Mouse (Mus musculus) neural tube, embryonic 11.5 days (tissue): ENCODE results near the gene Cfb. TPM values are rescaled to one million over a fixed set of nuclear protein-coding genes. Genes with fewer than 3 reads are reported as not detected.

Source experiments
- ATAC-seq: fragments of 200-750 bp; cut with Nextera tagmentation; 2 replicates; pipeline ENCODE4 v1.8.0; 2017; ENCODE audit warnings: moderate number of reproducible peaks, mild to moderate bottlenecking, moderate TSS enrichment, moderate library complexity; ENCODE audit not compliant: insufficient read depth, low FRiP score, low TSS enrichment
- DNase-seq: peaks from one replicate; pipeline ENCODE4 v3.0.0-alpha.2; 2015; ENCODE audit warnings: low spot score
- H3K27ac ChIP-seq: fragments of 300-500 bp; sonication (generic); 2 replicates; pipeline ENCODE4 v1.5.1; 2014; ENCODE audit warnings: low read depth, mild to moderate bottlenecking, low read length
- H3K27me3 ChIP-seq: fragments of 300-500 bp; sonication (generic); 2 replicates; pipeline ENCODE4 v1.6.1; 2014; ENCODE audit warnings: mild to moderate bottlenecking, low read length, mixed read lengths; ENCODE audit not compliant: control insufficient read depth, insufficient read depth
- H3K36me3 ChIP-seq: fragments of 300-500 bp; sonication (generic); 2 replicates; pipeline ENCODE4 v1.6.1; 2014; ENCODE audit warnings: mild to moderate bottlenecking, low read length, moderate library complexity, mixed read lengths; ENCODE audit not compliant: control insufficient read depth, insufficient read depth
- H3K4me1 ChIP-seq: fragments of 300-500 bp; sonication (generic); 2 replicates; pipeline ENCODE4 v1.6.1; 2014; ENCODE audit warnings: low read length, mixed read lengths; ENCODE audit not compliant: control insufficient read depth, insufficient read depth
- H3K4me2 ChIP-seq: fragments of 300-500 bp; sonication (generic); 2 replicates; pipeline ENCODE4 v1.6.1; 2014; ENCODE audit warnings: low read depth, mild to moderate bottlenecking, moderate library complexity
- H3K4me3 ChIP-seq: fragments of 300-500 bp; sonication (generic); 2 replicates; pipeline ENCODE4 v1.5.1; 2014; ENCODE audit warnings: low read depth, low read length
- H3K9ac ChIP-seq: fragments of 300-500 bp; sonication (generic); 2 replicates; pipeline ENCODE4 v1.6.1; 2014; ENCODE audit warnings: mild to moderate bottlenecking, low read length
- H3K9me3 ChIP-seq: fragments of 300-500 bp; sonication (generic); 2 replicates; pipeline ENCODE4 v1.6.1; 2016; ENCODE audit warnings: low read length; ENCODE audit not compliant: control insufficient read depth
- WGBS: fragments of 180-500 bp; shearing (Covaris S2); extraction: QIAGEN DNeasy Blood & Tissue Kit; methylation state at CpG from one replicate; pipeline ENCODE4 v1.1.7; 2014; 5-methylcytosine and 5-hydroxymethylcytosine counted together
- polyA plus RNA-seq: library from polyadenylated mRNA; unstranded; fragments of >200 nt; fragmentation: Nextera tagmentation; extraction: Ambion mirVana; gene quantifications from 2 replicates; pipeline ENCODE4 v1.2.1, GENCODE M21; 2014

Cfb gene
- polyA plus RNA-seq, 1 experiment from 2014 or later = 2.6 TPM

GRCm38 (mm10) chr17:34850517-34851125 lies 11.7 kb downstream of the Cfb start:
- Histone ChIP-seq H3K9ac (peak overlapping the region; percentile 76), H3K4me3 (peak overlapping the region; percentile 68), H3K4me1 (peaks cover 9% of the 10 kb centered on the region), H3K4me2 (peak overlapping the region; percentile 71), H3K27me3 (no peaks in the 10 kb centered on the region), H3K9me3 (no peaks in the 10 kb centered on the region), H3K36me3 (peaks cover 9% of the 10 kb centered on the region), H3K27ac (no peak overlapping the region)
- DNase-seq = no peak
- ATAC-seq = no peak
- 1% methylated on average over 25 of the region's 25 CpGs for WGBS

- Histone ChIP-seq H3K27ac (no peak within 1 kb of the TSS), H3K27me3 (no peaks in the 10 kb centered on the region), H3K4me3 (peak within 1 kb of the TSS; percentile 68), H3K9me3 (no peaks in the 10 kb centered on the region), H3K9ac (peak within 1 kb of the TSS; percentile 76), H3K36me3 (peaks cover 9% of the 10 kb centered on the region), H3K4me2 (peak within 1 kb of the TSS; percentile 86), H3K4me1 (peaks cover 9% of the 10 kb centered on the region)
- WGBS = 1% methylated on average over 64 of the region's 65 CpGs
- peak; percentile 97 for ATAC-seq
- peak; percentile 99 for DNase-seq
Measured at GRCm38 (mm10) chr17:34849722-34850516, 12.4 kb downstream of the Cfb start, which contains the start of the genes Skiv2l and Nelfe. Skiv2l (minus strand) TSS chr17:34850210. Nelfe (plus strand) TSS chr17:34850391.

- Histone ChIP-seq H3K27me3 (no peaks in the 10 kb centered on the region), H3K9ac (no peak overlapping the region), H3K4me2 (no peak overlapping the region), H3K27ac (no peak overlapping the region), H3K4me3 (no peak overlapping the region), H3K36me3 (peaks cover 10% of the 10 kb centered on the region), H3K9me3 (no peaks in the 10 kb centered on the region), H3K4me1 (peaks cover 9% of the 10 kb centered on the region)
- ATAC-seq = no peak
- no peak for DNase-seq
- 93% methylated on average over 7 of the region's 7 CpGs for WGBS
Measured at GRCm38 (mm10) chr17:34847615-34848014, 14.7 kb downstream of the Cfb start.

GRCm38 (mm10) chr17:34847192-34847591 lies 15.1 kb downstream of the Cfb start:
- WGBS = 90% methylated on average over 6 of the region's 6 CpGs
- peaks cover 12% of the 10 kb centered on the region for H3K36me3 ChIP-seq
- H3K4me2 ChIP-seq = no peak overlapping the region
- peaks cover 9% of the 10 kb centered on the region for H3K4me1 ChIP-seq
- H3K27me3 ChIP-seq = no peaks in the 10 kb centered on the region
- DNase-seq (no peak), ATAC-seq (no peak)
- H3K27ac ChIP-seq = no peak overlapping the region
- H3K9ac ChIP-seq = no peak overlapping the region
- no peaks in the 10 kb centered on the region for H3K9me3 ChIP-seq
- H3K4me3 ChIP-seq = no peak overlapping the region

- ATAC-seq = no peak
- no peak overlapping the region for H3K9ac ChIP-seq
- WGBS = 94% methylated on average over 13 of the region's 13 CpGs
Measured at GRCm38 (mm10) chr17:34844884-34845283, 17.4 kb downstream of the Cfb start.

GRCm38 (mm10) chr17:34840736-34841307 lies 21.5 kb downstream of the Cfb start:
- Histone ChIP-seq H3K4me2 (no peak overlapping the region), H3K27me3 (no peaks in the 10 kb centered on the region), H3K9me3 (no peaks in the 10 kb centered on the region), H3K36me3 (peaks cover 18% of the 10 kb centered on the region), H3K4me3 (no peak overlapping the region), H3K9ac (no peak overlapping the region), H3K27ac (no peak overlapping the region), H3K4me1 (peaks cover 19% of the 10 kb centered on the region)
- ATAC-seq (no peak), DNase-seq (peak; percentile 2)
- 89% methylated on average over 6 of the region's 6 CpGs for WGBS

More at GRCm38 (mm10) chr17:34844884-34845283, 17.4 kb downstream of the Cfb start:
- Histone ChIP-seq H3K27ac (no peak overlapping the region), H3K9me3 (no peaks in the 10 kb centered on the region), H3K36me3 (peaks cover 19% of the 10 kb centered on the region), H3K4me3 (no peak overlapping the region), H3K27me3 (no peaks in the 10 kb centered on the region), H3K4me1 (peaks cover 4% of the 10 kb centered on the region), H3K4me2 (no peak overlapping the region)
- no peak for DNase-seq

- DNase-seq (no peak), ATAC-seq (no peak)
- Histone ChIP-seq H3K4me1 (peaks cover 20% of the 10 kb centered on the region), H3K4me3 (no peak overlapping the region), H3K9ac (no peak overlapping the region), H3K36me3 (peaks cover 13% of the 10 kb centered on the region), H3K9me3 (no peaks in the 10 kb centered on the region), H3K4me2 (no peak overlapping the region), H3K27ac (no peak overlapping the region), H3K27me3 (no peaks in the 10 kb centered on the region)
- WGBS = 93% methylated on average over 7 of the region's 7 CpGs
Measured at GRCm38 (mm10) chr17:34838785-34839184, 23.5 kb downstream of the Cfb start.

- 29% methylated on average over 42 of the region's 43 CpGs for WGBS
- Histone ChIP-seq H3K9ac (peak overlapping the region; percentile 65), H3K36me3 (peaks cover 13% of the 10 kb centered on the region), H3K4me1 (peaks cover 20% of the 10 kb centered on the region), H3K4me3 (peak overlapping the region; percentile 60), H3K4me2 (peak overlapping the region; percentile 92), H3K27ac (no peak overlapping the region), H3K27me3 (no peaks in the 10 kb centered on the region), H3K9me3 (no peaks in the 10 kb centered on the region)
- DNase-seq (no peak), ATAC-seq (0 out of 2 replicates have a peak, but pooled peaks have one; percentile 8)
Measured at GRCm38 (mm10) chr17:34837464-34838324, 24.6 kb downstream of the Cfb start.
